Mouse (Mus musculus) lung, adult 2 months (tissue): ENCODE results near the gene Dyrk3. TPM values are rescaled to one million over a fixed set of nuclear protein-coding genes. Genes with fewer than 3 reads are reported as not detected.
A peak's percentile ranks its signal among the peaks of the same experiment; 100 is the strongest.
"Not testable (repeated sequence)": the region's sequence is repeated elsewhere in the genome, so short reads cannot be mapped to it uniquely, and the experiment has no call there.

Experiments
- DNase-seq: peaks from one replicate; pipeline ENCODE4 v3.0.0; 2022
- H3K4me1 ChIP-seq: fragments of 200-500 bp; 2 replicates; pipeline ENCODE4 v1.6.1; 2011; ENCODE audit warnings: low read length; ENCODE audit not compliant: control insufficient read depth, insufficient read depth
- H3K4me3 ChIP-seq: fragments of 200-500 bp; replicated peaks from 2 replicates; pipeline ENCODE3; 2011; ENCODE audit warnings: low read depth, mild to moderate bottlenecking, control low read depth, low read length; ENCODE audit errors: extremely low read depth
- CTCF ChIP-seq: fragments of 200-500 bp; IDR thresholded peaks from 2 replicates; pipeline ENCODE4 v1.5.1; 2011; ENCODE audit warnings: mild to moderate bottlenecking, low read length, control low read depth; ENCODE audit not compliant: insufficient read depth
- POLR2A ChIP-seq: fragments of 200-500 bp; IDR thresholded peaks from 2 replicates; pipeline ENCODE4 v1.6.1; 2011; ENCODE audit warnings: low read depth, mild to moderate bottlenecking, control low read depth, low read length, borderline replicate concordance; ENCODE audit errors: extremely low read depth
- WGBS: fragments of 180-500 bp; shearing (Covaris S2); methylation state at CpG from one replicate; pipeline ENCODE4 v1.1.7; 2018; 5-methylcytosine and 5-hydroxymethylcytosine counted together
- polyA plus RNA-seq: library from polyadenylated mRNA; depleted of rRNA; stranded (reverse); fragments of >200 nt; gene quantifications from 2 replicates; pipeline ENCODE4 v1.2.3, GENCODE M21; 2012

Gene Dyrk3
- polyA plus RNA-seq, 1 experiment: 1.9 TPM

DNA sequence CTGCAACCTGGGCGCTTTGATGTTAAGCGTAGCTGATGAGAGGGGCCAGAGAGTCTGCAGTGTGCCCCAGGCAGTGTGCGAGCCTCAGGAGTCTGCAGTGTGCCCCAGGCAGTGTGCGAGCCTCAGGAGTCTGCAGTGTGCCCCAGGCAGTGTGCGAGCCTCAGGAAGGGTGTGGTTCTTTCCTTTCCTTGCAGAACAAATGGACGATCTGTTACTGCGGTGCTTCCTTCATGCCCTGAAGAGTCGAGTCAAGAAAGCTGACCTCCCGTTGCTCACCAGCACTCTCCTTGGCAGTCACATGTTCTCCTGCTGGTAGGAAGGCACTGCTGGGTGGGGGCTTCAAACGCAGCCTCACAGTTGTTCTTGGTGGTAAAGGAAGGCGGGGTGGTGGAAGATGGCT lies 23.0 kb upstream of the Dyrk3 start:
- 55% methylated on average over 11 of the region's 11 CpGs for WGBS
- Histone ChIP-seq H3K4me3 (no peak overlapping the region), H3K4me1 (peaks cover 6% of the 10 kb centered on the region; the same call in 1 of the 2 replicates)
- no peak for TF ChIP-seq POLR2A
- TF ChIP-seq CTCF: no peak
- DNase-seq: no peak

DNA sequence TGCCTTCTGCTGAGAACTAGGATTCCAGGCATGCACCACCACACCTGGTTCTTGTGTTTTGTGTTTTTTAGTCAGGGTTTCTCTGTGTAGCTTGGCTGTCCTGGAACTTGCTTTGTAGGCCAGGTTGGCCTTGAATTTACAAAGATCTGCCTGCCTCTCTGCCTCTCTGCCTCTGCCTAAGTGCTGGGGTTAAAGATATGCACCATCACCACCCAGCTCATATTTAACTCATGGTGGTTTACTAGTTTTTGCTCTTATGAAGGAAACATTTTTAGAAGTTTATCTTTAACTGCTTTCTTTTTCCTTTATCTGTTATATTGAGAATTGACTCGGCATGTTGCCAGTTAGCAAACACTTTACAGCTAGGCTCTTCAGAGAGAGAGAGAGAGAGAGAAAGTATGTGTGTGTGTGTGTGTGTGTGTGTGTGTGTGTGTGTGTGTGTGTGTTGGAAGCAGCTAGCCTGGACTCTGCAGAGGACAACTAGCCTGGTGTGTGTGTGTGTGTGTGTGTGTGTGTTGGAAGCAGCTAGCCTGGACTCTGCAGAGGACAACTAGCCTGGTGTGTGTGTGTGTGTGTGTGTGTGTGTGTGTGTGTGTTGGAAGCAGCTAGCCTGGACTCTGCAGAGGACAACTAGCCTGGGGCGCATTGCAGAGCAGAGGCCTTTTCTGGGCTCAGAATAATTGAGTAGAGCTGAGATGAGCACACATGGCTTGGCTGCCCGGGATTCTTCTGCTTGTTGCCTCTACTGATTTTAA lies 21.6 kb upstream of the Dyrk3 start:
- H3K4me3 ChIP-seq, DNase-seq, H3K4me1 ChIP-seq: not testable (repeated sequence)
- WGBS: 67% methylated on average over 3 of the region's 3 CpGs

DNA sequence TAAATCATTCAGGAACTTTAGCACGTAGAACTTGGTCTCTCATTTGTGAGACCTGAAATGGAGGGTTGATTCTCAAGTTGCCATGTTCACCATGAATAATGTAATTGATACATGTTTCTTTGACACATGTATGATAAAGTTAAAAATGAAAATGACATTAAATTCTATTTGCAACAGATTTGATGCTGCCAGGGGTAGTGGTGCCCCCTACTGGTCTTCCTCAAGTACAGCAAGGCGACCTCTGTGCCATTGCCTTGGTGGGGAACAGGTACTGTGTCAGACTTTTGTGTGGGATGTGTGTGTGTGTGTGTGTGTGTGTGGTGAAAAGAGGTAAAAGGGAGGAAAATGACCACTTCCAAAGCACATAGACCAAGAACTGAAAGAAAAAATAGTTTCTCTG lies 17.3 kb upstream of the Dyrk3 start:
- WGBS: 65% methylated on average over 2 of the region's 2 CpGs
- no peak for DNase-seq

GRCm38 (mm10) chr1:131153018-131153629 lies 15.0 kb upstream of the Dyrk3 start, which contains the start of gene Eif2d:
Gene Eif2d, plus strand, starts transcription at chr1:131153181.
- H3K4me3 ChIP-seq: peak within 1 kb of the TSS; percentile 92
- TF ChIP-seq POLR2A (peak; percentile 61; the same call in 1 of the 2 replicates), CTCF (no peak)
- peak; percentile 88 for DNase-seq

More for the DNA sequence above, 17.3 kb upstream of the Dyrk3 start:
- H3K4me1 ChIP-seq: 0 out of 2 replicates have a peak, but pooled peaks cover 5% of the 10 kb centered on the region
- H3K4me3 ChIP-seq: no peak overlapping the region
- TF ChIP-seq CTCF: peak; percentile 86
- TF ChIP-seq POLR2A: no peak

GRCm38 (mm10) chr1:131149496-131149895 lies 11.4 kb upstream of the Dyrk3 start:
- DNase-seq: no peak
- 0 out of 2 replicates have a peak, but pooled peaks cover 5% of the 10 kb centered on the region for H3K4me1 ChIP-seq
- H3K4me3 ChIP-seq: no peak overlapping the region
- 77% methylated on average over 1 of the region's 1 CpGs for WGBS
- no peak for TF ChIP-seq CTCF
- no peak for TF ChIP-seq POLR2A

More at GRCm38 (mm10) chr1:131153018-131153629, 15.0 kb upstream of the Dyrk3 start, which contains the start of gene Eif2d:
- H3K4me1 ChIP-seq: 0 out of 2 replicates have a peak, but pooled peaks cover 5% of the 10 kb centered on the region
- WGBS: under 1% methylated on average over 27 of the region's 27 CpGs

GRCm38 (mm10) chr1:131146181-131146614 lies 8.1 kb upstream of the Dyrk3 start:
- no peak for DNase-seq
- Histone ChIP-seq H3K4me1 (no peaks in the 10 kb centered on the region), H3K4me3 (no peak overlapping the region)
- WGBS: 73% methylated on average over 3 of the region's 3 CpGs
- TF ChIP-seq CTCF (no peak), POLR2A (no peak)

DNA sequence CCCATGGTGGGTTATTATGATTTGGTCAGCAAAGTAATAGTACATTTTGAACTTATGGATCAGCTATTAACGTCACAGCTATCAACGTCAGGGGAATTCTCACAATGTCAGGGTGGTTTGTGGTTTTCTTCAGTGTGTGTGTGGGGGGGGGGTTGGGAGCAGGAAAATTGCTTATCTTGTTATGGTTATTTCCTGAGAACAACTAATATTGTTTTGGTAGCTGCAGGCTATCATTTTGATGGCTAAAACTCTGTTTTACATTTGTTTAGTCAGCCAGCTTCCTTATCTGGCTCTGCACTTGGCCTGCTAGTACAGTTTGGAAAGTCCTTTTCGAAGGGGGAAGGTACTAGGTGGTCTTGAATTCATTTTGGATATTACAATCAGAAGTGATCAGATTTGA lies 7.1 kb upstream of the Dyrk3 start:
- not testable (repeated sequence) for DNase-seq, H3K4me1 ChIP-seq, H3K4me3 ChIP-seq
- WGBS: 86% methylated on average over 3 of the region's 3 CpGs

DNA sequence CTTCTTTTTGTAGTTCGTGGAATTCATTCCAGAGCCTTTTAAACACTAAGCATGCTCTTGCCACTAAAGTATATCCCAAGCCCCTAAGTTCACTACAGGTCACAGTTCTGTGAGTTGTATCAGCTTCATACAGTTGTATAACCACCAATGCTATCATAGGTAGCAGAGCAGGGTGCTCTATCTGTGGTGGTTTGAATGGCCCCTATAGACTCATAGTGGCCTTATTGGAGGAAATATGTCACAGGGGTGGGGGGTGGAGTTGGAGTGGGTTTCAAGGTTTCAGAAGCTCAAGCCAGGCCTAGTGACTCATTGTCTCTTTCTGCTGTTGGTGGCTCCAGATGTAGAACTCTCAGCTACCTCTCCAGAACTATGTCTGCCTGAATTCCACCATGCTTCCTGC lies 4.3 kb upstream of the Dyrk3 start:
- TF ChIP-seq CTCF (no peak), POLR2A (no peak)
- no peak overlapping the region for H3K4me3 ChIP-seq
- no peaks in the 10 kb centered on the region for H3K4me1 ChIP-seq
- WGBS: 91% methylated on average over 1 of the region's 1 CpGs
- DNase-seq: no peak

DNA sequence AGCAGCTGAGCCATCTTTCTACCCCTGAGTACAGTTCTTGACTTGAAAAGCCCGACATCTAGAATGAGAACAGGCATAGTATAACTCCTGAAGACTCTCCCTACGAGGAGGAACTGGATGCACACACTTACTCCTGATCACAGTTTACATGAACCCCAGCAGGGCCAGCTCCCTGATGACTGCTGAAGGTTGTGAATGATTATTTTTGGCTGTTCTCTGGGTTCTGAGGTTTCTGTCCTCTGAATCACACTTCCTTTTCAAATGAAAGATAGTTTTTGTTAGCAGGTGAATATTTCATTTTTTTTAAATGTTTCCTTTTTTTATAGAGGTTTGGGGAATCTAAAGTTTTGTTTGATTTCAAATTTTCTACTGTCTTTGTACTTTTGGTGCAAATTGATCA lies 3.3 kb upstream of the Dyrk3 start:
- no peaks in the 10 kb centered on the region for H3K4me1 ChIP-seq
- 27% methylated on average over 2 of the region's 2 CpGs for WGBS
- TF ChIP-seq POLR2A: no peak
- no peak for TF ChIP-seq CTCF
- no peak for DNase-seq
- H3K4me3 ChIP-seq: no peak overlapping the region
